Mouse (Mus musculus) spleen, postnatal 4 days (tissue): ENCODE measurements around the gene Psme4.

ENCODE experiments used
- DNase-seq, 2 experiments: peaks; one replicate each; pipeline ENCODE4 v3.0.0; 2022; ENCODE audit warnings: low spot score in 2 of 2

Psme4 gene

GRCm38 (mm10) chr11:30786230-30786983 is 14.9 kb downstream of the Psme4 start:
- no peak for DNase-seq

GRCm38 (mm10) chr11:30792680-30793079 is 21.2 kb downstream of the Psme4 start:
- DNase-seq, result no peak

GRCm38 (mm10) chr11:30793753-30794152 is 22.2 kb downstream of the Psme4 start:
- DNase-seq, result no peak

- DNase-seq, result no peak
Measured at GRCm38 (mm10) chr11:30797236-30797635, 25.7 kb downstream of the Psme4 start.

GRCm38 (mm10) chr11:30799496-30799895 is 28.0 kb downstream of the Psme4 start:
- DNase-seq, result peak; percentile 51 to 77

- DNase-seq, result no peak
Measured at GRCm38 (mm10) chr11:30800091-30800490, 28.6 kb downstream of the Psme4 start.

- no peak for DNase-seq
Measured at GRCm38 (mm10) chr11:30802421-30802820, 30.9 kb downstream of the Psme4 start.

- DNase-seq, result no peak
Measured at GRCm38 (mm10) chr11:30821116-30821515, 49.6 kb downstream of the Psme4 start.

GRCm38 (mm10) chr11:30838793-30839192 is 67.3 kb downstream of the Psme4 start:
- DNase-seq, result no peak

- no peak for DNase-seq
Measured at GRCm38 (mm10) chr11:30844355-30844754, 72.8 kb downstream of the Psme4 start.

GRCm38 (mm10) chr11:30872425-30872824 is 100.9 kb downstream of the Psme4 start:
- no peak for DNase-seq

- DNase-seq, result peak; percentile 15 to 60
Measured at GRCm38 (mm10) chr11:30885171-30885871, 113.8 kb downstream of the Psme4 start, which contains the start of the genes Gpr75 and Asb3. Gene Gpr75 (plus strand): TSS chr11:30885358. Gene Asb3 (plus strand): TSS chr11:30885416.

- no peak for DNase-seq
Measured at GRCm38 (mm10) chr11:30888153-30888552, 116.6 kb downstream of the Psme4 start.

GRCm38 (mm10) chr11:30896201-30896600 is 124.7 kb downstream of the Psme4 start:
- DNase-seq, result no peak

- no peak for DNase-seq
Measured at GRCm38 (mm10) chr11:30899312-30899711, 127.8 kb downstream of the Psme4 start.

GRCm38 (mm10) chr11:30912311-30912710 is 140.8 kb downstream of the Psme4 start:
- no peak for DNase-seq

GRCm38 (mm10) chr11:30920641-30921040 is 149.1 kb downstream of the Psme4 start:
- DNase-seq, result no peak

- no peak for DNase-seq
Measured at GRCm38 (mm10) chr11:30923283-30923682, 151.8 kb downstream of the Psme4 start.

- no peak for DNase-seq
Measured at GRCm38 (mm10) chr11:30928079-30928478, 156.6 kb downstream of the Psme4 start.

- no peak for DNase-seq
Measured at GRCm38 (mm10) chr11:30928498-30928897, 157.0 kb downstream of the Psme4 start.
